Mouse (Mus musculus) heart, adult 2 months (tissue): Measurements from ENCODE around the gene Zfp62. TPM values are rescaled to one million over a fixed set of nuclear protein-coding genes. Genes with fewer than 3 reads are reported as not detected.

Experiments used
- DNase-seq, 2 experiments: peaks; one replicate each; pipeline ENCODE4 v3.0.0; 2021
- H3K27ac ChIP-seq: fragments of 200-600 bp; 2 replicates; pipeline ENCODE4 v1.8.1; 2022
- H3K27me3 ChIP-seq: fragments of 200-500 bp; 2 replicates; pipeline ENCODE4 v1.6.1; 2012; ENCODE audit warnings: mild to moderate bottlenecking, low read length, inconsistent platforms, mixed read lengths; ENCODE audit not compliant: control insufficient read depth, insufficient read depth
- H3K36me3 ChIP-seq: fragments of 200-500 bp; 2 replicates; pipeline ENCODE4 v1.6.1; 2012; ENCODE audit warnings: low read length, inconsistent platforms; ENCODE audit not compliant: control insufficient read depth, insufficient read depth
- H3K4me1 ChIP-seq: fragments of 200-500 bp; 2 replicates; pipeline ENCODE4 v1.6.1; 2011; ENCODE audit warnings: low read length; ENCODE audit not compliant: control insufficient read depth, insufficient read depth
- H3K4me3 ChIP-seq: fragments of 200-600 bp; 2 replicates; pipeline ENCODE4 v1.8.1; 2022
- H3K79me2 ChIP-seq: fragments of 200-500 bp; replicated peaks from 2 replicates; pipeline ENCODE4 v1.6.1; 2012; ENCODE audit warnings: mild to moderate bottlenecking, inconsistent platforms, low read length, moderate library complexity, mixed read lengths; ENCODE audit not compliant: control insufficient read depth, insufficient read depth
- H3K9ac ChIP-seq: fragments of 200-500 bp; 2 replicates; pipeline ENCODE4 v1.6.1; 2012; ENCODE audit warnings: low read depth, mild to moderate bottlenecking, control low read depth, inconsistent platforms, low read length, mixed read lengths
- CTCF ChIP-seq: fragments of 200-600 bp; IDR thresholded peaks from 2 replicates; pipeline ENCODE4 v1.8.1; 2022; ENCODE audit warnings: antibody characterized with exemption, mild to moderate bottlenecking, moderate library complexity
- EP300 ChIP-seq: fragments of 200-500 bp; IDR thresholded peaks from 2 replicates; pipeline ENCODE4 v1.6.1; 2011; ENCODE audit warnings: low read depth, low read length, control low read depth; ENCODE audit not compliant: insufficient read depth
- POLR2A ChIP-seq: fragments of 200-500 bp; IDR thresholded peaks from 2 replicates; pipeline ENCODE4 v1.6.1; 2011; ENCODE audit warnings: mild to moderate bottlenecking, low read depth, low read length, control low read depth; ENCODE audit not compliant: insufficient read depth
- WGBS: fragments of 180-500 bp; shearing (Covaris S2); methylation state at CpG from one replicate; pipeline ENCODE4 v1.1.7; 2018; 5-methylcytosine and 5-hydroxymethylcytosine counted together
- intact Hi-C: fragments of 180-260 bp; cut with DNase I; formaldehyde crosslinking; loops from one replicate; pipeline ENCODE4 v1.15.1; 2025
- long read RNA-seq: library from polyadenylated mRNA; stranded (forward); transcript quantifications from one replicate; pipeline ENCODE4 v2.0.0, GENCODE M21; 2021
- polyA plus RNA-seq: library from polyadenylated mRNA; depleted of rRNA; stranded (reverse); fragments of >200 nt; gene quantifications from 2 replicates; pipeline ENCODE4 v1.2.3, GENCODE M21; 2012; rRNA removed
- total RNA-seq, 2 experiments: library from RNA; stranded (reverse); gene quantifications; 2 replicates each; pipeline ENCODE4 v1.2.3; 2021

Gene Zfp62
- total RNA-seq (10 to 100 TPM; 23.9 to 28.9 TPM), polyA plus RNA-seq (2.9 and 8.2 TPM in 2 replicates)
- long read RNA-seq, full-length matches to known transcripts: 8 of 20 reads
- long read RNA-seq, partial matches to known transcripts: 11 of 20 reads
- long read RNA-seq, other reads (novel, unspliced or antisense): 1 of 20 reads

DNA sequence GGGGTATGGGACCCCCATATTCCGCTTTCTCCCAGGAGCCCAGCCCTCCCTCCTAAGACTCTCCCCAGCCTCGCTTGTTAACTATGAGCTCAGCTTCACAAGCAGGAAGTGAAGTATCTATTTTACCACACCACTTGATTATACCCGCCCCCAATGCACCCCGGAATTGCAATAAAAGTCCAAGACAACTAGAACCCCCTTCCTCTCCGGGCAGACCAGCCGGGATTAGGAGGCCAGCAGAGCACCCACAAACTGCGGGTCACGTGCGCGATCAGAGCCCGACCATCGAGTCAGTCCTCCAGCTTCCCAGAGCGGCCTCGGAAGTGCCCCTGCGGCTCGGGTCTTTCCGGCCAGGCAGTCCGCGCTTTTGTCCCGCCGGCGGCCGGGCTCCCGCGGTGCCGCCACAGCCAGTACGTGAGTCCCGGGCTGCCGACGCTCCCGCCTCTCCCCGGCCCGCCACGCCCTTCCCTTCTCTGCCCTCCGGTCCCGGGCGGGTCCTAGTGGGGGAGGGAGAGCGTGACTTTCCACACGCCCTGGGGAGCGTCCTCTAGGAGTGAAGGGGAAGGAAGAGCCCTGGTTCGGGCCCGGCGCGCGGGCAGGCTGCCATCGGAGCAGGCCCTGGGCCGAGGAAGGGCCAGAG, at the start of gene Zfp62:
Zfp62 (plus strand) TSS at position 164 of the 640 bp plus-strand sequence.
- Histone ChIP-seq H3K79me2 (no peaks in the 10 kb centered on the region; the same call in none of the 2 replicates), H3K9ac (peak within 1 kb of the TSS; percentile 92), H3K4me3 (peak within 1 kb of the TSS; percentile 67), H3K4me1 (peaks cover 5% of the 10 kb centered on the region), H3K27ac (peak within 1 kb of the TSS; percentile 99), H3K27me3 (no peaks in the 10 kb centered on the region), H3K36me3 (peaks cover 19% of the 10 kb centered on the region)
- WGBS: under 1% methylated on average over 44 of the region's 47 CpGs
- intact Hi-C loops: loop anchor here (1.0 to 5.0 kb wide), 5 partner anchors 40 to 406 kb away; partner anchors contain the start of genes Irgm1 and Trim41
- TF ChIP-seq CTCF (peak; percentile 17; the same call in 1 of the 2 replicates), POLR2A (peak; percentile 81), EP300 (peak; percentile 36; the same call in 1 of the 2 replicates)
- DNase-seq: peak; percentile 96 to 97

DNA sequence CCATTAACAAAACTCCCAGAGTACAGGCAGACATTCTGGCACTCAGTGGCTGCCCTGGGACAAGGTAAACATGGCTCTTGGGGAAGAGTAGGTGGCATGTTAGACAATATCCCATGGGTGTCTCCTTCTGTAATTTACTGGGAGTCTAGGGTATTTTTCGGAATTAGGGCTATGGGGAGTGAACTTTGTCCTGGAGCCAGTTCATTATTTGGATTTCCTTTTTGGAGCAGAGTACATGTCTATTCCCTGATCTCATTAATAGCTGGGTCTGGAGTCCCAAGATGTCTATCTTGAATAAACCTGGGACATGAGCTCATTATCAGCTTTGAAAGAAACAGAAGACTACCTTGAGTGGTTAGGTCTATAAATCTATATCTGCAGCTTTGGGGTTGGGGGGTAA, 49.0 kb upstream of the Zfp62 start, which contains the start of gene Olfr1394:
Olfr1394 (plus strand) TSS at position 301 of the 400 bp plus-strand sequence.
- H3K36me3 ChIP-seq: no peaks in the 10 kb centered on the region; the same call in 1 of the 2 replicates
- intact Hi-C loops: loop anchor here (2.0 kb wide), 1 partner anchor 37 kb away; no protein-coding TSS in a partner anchor
- no peaks in the 10 kb centered on the region for H3K79me2 ChIP-seq
- H3K27me3 ChIP-seq: no peaks in the 10 kb centered on the region
- H3K9ac ChIP-seq: no peak within 1 kb of the TSS
- H3K4me3 ChIP-seq: no peak within 1 kb of the TSS
- H3K4me1 ChIP-seq: peaks cover 5% of the 10 kb centered on the region
- DNase-seq: no peak
- H3K27ac ChIP-seq: peak within 1 kb of the TSS; percentile 47
- 40% methylated on average over 1 of the region's 1 CpGs for WGBS
- TF ChIP-seq CTCF (no peak), EP300 (no peak), POLR2A (no peak)

DNA sequence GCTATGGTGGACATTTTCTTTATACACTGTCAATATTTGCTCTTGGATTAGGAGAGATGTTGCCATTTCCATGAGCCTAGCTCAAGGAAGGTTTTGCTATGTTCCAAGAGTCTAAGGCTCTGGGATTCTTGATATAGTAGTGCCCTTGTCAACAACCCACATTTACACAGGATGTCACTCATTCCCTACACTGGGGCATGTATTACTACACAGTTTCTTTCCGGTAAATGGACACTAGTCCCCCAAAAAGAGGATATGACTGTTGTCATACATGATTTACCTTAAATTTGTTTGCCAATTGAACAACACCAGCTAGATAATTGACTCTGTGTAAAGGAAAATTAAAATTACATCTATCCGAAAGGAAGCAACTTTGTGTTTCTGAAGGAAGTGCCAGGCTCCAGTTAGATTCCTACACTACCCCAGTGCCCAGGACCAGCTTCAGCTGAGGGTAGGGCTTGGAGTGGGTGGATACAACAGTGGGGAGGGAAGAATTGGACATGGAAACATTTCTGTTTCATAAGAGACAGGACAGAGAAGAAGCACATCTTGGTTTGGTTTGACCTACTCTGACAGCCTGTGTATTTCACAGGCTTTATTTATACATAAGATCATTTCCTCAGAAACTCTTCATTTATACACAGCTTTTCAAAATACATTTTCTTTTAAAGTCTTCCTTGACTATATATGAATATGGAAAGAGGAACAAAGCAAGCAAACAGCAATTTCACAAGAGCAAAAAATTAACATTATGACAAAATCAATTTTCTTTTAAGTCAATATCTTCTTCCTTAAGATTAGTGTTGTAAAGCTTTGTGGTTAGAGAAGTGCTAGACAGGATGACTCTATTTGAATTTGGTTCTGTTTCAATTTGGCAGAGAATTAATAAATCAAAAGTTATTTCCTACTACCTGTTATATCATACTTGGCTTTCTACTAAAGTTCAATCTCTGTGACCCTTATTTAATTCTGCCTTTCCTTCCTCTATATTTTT, 46.0 kb upstream of the Zfp62 start:
- Histone ChIP-seq H3K36me3 (no peaks in the 10 kb centered on the region; the same call in 1 of the 2 replicates), H3K27me3 (no peaks in the 10 kb centered on the region), H3K9ac (no peak overlapping the region), H3K27ac (peak overlapping the region; percentile 15; the same call in 1 of the 2 replicates), H3K4me1 (peaks cover 5% of the 10 kb centered on the region), H3K4me3 (no peak overlapping the region), H3K79me2 (no peaks in the 10 kb centered on the region)
- intact Hi-C loops: no loop called here
- TF ChIP-seq POLR2A: no peak
- no peak for DNase-seq
- WGBS: 72% methylated on average over 2 of the region's 2 CpGs

DNA sequence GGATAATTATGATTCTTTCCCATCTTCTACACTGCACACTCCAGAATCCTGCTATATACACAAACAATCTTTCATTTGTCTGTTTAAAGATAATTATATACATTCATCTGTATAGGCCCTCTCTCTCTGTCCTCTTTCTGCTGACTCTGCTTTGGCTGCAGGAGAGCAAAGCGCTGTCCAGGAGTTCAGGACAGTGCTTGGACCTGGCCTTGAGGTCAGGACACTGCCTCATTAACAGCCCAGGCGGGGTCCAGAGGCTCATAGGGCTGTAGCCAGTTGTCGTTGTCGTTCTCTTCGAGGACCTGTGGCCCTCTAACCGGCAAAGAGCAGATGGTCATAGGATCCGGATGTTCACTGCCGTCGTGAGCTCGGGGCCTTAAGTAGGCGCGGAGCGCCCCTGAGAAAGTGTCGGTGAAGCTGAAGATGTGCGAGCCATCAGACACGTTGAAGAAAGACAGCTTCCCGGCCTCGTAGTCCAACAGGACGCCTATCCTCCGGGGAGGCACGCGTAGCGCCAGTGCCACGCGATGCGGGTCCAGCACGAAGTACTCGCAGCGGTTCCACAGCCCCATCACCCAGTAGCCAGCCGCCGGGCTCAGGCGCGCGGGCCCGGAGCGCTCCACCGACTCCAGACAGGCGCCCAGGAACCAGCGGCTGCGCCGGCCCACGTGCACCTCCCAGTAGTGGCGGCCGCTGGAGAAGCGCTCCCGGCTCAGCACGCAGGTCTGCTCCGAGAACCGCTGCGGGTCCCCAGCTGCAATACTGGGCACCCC, 34.1 kb upstream of the Zfp62 start:
- no peaks in the 10 kb centered on the region; the same call in 1 of the 2 replicates for H3K27me3 ChIP-seq
- TF ChIP-seq POLR2A (no peak), EP300 (no peak), CTCF (no peak)
- DNase-seq: no peak
- peaks cover 3% of the 10 kb centered on the region; the same call in 1 of the 2 replicates for H3K36me3 ChIP-seq
- no peak overlapping the region for H3K9ac ChIP-seq
- H3K79me2 ChIP-seq: no peaks in the 10 kb centered on the region
- WGBS: 34% methylated on average over 48 of the region's 50 CpGs
- intact Hi-C loops: no loop called here
- no peak overlapping the region for H3K4me3 ChIP-seq
- peaks cover 1% of the 10 kb centered on the region; the same call in 1 of the 2 replicates for H3K4me1 ChIP-seq
- no peak overlapping the region for H3K27ac ChIP-seq

DNA sequence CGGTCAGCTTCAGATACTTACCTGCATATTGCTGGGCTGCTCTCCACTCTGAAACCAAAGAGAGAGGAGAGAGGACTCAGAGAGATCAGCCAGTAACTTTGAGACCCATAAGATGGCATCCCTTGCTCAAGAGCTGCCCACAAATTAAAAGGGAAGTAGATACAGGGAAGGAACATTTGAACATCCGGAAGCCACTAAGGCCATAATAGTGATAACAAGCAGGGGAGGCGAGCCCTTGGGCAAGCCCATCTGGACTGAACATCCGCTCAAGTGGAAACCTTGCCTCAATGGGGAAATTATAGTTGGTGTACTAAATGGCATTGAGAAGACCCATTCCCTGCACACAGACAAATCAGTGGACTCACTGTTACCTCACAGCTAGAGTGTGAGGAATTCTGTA, 32.5 kb upstream of the Zfp62 start:
- no peak overlapping the region for H3K9ac ChIP-seq
- TF ChIP-seq CTCF (no peak), POLR2A (no peak), EP300 (no peak)
- no peaks in the 10 kb centered on the region for H3K79me2 ChIP-seq
- H3K27ac ChIP-seq: no peak overlapping the region
- peaks cover 1% of the 10 kb centered on the region for H3K4me1 ChIP-seq
- peaks cover 3% of the 10 kb centered on the region; the same call in 1 of the 2 replicates for H3K36me3 ChIP-seq
- 84% methylated on average over 4 of the region's 4 CpGs for WGBS
- H3K4me3 ChIP-seq: no peak overlapping the region
- intact Hi-C loops: no loop called here
- no peaks in the 10 kb centered on the region; the same call in 1 of the 2 replicates for H3K27me3 ChIP-seq
- DNase-seq: no peak
